Mouse (Mus musculus) megakaryocyte, embryonic 14.5 days (primary cell): ENCODE results near the gene Acod1. TPM values are rescaled to one million over a fixed set of nuclear protein-coding genes. Genes with fewer than 3 reads are reported as not detected.

Source experiments
- H3K27me3 ChIP-seq: replicated peaks from 2 replicates; pipeline ENCODE3; 2012; ENCODE audit warnings: inconsistent platforms
- H3K36me3 ChIP-seq: replicated peaks from 2 replicates; pipeline ENCODE3; 2012; ENCODE audit warnings: low read length, inconsistent platforms, mixed read lengths
- H3K4me1 ChIP-seq: 2 replicates; pipeline ENCODE4 v1.6.1; 2012; ENCODE audit warnings: inconsistent platforms
- H3K4me3 ChIP-seq: replicated peaks from 2 replicates; pipeline ENCODE3; 2012; ENCODE audit warnings: moderate library complexity, mild to moderate bottlenecking, inconsistent platforms
- H3K9me3 ChIP-seq: 2 replicates; pipeline ENCODE4 v1.6.1; 2012; ENCODE audit warnings: inconsistent platforms
- FLI1 ChIP-seq: IDR thresholded peaks from 2 replicates; pipeline ENCODE4 v1.6.1; 2012; ENCODE audit warnings: low read length, inconsistent platforms, mixed read lengths
- GATA1 ChIP-seq: IDR thresholded peaks from 3 replicates; pipeline ENCODE4 v1.6.1; 2012; ENCODE audit warnings: mixed read lengths, low read length, inconsistent platforms, borderline replicate concordance
- polyA plus RNA-seq: library from polyadenylated mRNA; stranded (reverse); fragments of >175 nt; gene quantifications from 2 replicates; pipeline ENCODE4 v1.2.3, GENCODE M21; 2012; ENCODE audit warnings: low replicate concordance; ENCODE audit not compliant: insufficient read depth

The Acod1 gene
- polyA plus RNA-seq, 1 experiment = 0.13 TPM

DNA sequence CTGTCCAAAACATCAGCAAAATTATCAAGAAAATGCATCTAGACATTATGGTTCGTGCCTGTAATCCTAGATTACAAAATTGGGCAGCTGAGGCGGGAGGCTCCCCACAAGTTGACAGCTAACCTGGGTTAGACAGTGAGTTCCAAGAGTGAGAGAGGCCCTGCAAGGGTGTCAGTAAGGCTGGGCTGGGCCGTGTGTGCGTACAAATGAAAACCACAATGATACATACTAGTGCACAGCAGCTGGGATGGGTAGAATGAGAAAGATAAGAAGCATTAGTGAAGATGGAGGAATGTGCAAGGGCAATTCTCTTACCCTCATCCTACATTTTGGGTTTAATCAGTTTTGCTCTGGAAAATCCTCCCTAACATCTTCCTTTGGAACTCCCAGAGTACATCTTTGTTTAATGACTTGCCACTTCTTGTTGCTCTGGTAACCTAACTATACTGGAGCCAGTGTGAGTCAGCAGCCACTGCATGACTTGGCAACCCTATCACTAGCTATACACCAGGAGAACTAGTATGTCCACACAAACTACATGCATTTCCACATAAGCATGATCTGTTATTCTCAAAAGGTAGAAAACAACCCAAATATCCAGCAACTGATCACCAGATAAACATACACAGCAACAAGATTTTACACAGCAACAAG, 40.0 kb downstream of the Acod1 start:
- Histone ChIP-seq H3K4me3 (peak overlapping the region; percentile 76), H3K36me3 (peaks cover 91% of the 10 kb centered on the region), H3K4me1 (peaks cover 62% of the 10 kb centered on the region), H3K9me3 (no peaks in the 10 kb centered on the region), H3K27me3 (peaks cover 12% of the 10 kb centered on the region)
- TF ChIP-seq FLI1 = no peak
- peak; percentile 45; the same call in 1 of the 3 replicates for TF ChIP-seq GATA1

DNA sequence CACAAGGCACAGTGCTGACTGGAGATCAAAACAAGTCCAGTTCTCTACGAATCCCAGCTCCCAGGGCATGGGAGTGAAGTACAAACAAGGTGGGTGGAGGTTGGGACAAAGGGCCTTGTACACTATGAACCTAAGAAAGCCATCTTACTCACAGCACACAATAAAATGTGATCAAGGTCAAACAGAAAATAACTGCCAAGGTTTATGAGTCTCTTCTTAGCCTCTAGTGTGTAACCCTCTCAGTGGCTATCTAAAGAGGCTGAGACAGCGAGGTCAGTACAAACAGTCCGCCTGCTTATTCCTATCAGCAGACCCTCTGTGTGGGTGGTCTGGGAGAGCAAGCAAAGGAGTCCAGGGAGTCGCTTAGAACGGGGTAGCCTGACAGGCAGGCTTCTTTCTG, 41.1 kb downstream of the Acod1 start:
- peaks cover 66% of the 10 kb centered on the region for H3K4me1 ChIP-seq
- H3K36me3 ChIP-seq = peaks cover 91% of the 10 kb centered on the region
- no peaks in the 10 kb centered on the region for H3K9me3 ChIP-seq
- H3K27me3 ChIP-seq = peaks cover 8% of the 10 kb centered on the region
- no peak overlapping the region for H3K4me3 ChIP-seq
- TF ChIP-seq GATA1 = no peak
- TF ChIP-seq FLI1 = no peak

DNA sequence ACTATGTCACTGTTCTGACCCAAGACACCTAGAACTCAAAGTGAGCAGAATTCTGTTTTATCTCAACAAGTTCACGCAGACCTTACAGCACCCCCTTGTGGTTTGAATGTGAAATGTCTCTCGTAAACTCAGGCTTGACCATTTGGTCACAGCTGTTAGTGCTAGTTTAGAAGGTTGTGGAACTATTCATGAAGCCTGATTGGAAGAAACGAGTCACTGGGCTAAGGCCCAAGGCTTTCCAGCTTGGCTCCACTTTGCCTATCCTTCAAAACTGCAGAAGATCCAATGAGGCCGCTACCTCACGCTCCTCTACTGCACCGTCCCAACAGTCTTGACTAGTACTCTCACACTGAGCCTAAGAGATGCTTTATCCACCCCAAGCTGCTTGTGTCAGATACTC, 41.8 kb downstream of the Acod1 start:
- H3K4me3 ChIP-seq = no peak overlapping the region
- peaks cover 71% of the 10 kb centered on the region for H3K4me1 ChIP-seq
- H3K36me3 ChIP-seq = peaks cover 92% of the 10 kb centered on the region
- peaks cover 3% of the 10 kb centered on the region for H3K27me3 ChIP-seq
- H3K9me3 ChIP-seq = no peaks in the 10 kb centered on the region
- TF ChIP-seq GATA1 (no peak), FLI1 (no peak)

- Histone ChIP-seq H3K36me3 (peaks cover 83% of the 10 kb centered on the region), H3K4me1 (peaks cover 68% of the 10 kb centered on the region), H3K27me3 (peaks cover 7% of the 10 kb centered on the region), H3K9me3 (no peaks in the 10 kb centered on the region), H3K4me3 (no peak overlapping the region)
- TF ChIP-seq GATA1 (no peak), FLI1 (no peak)
These were observed 46.5 kb downstream of the Acod1 start for GRCm38 (mm10) chr14:103093236-103093635.

DNA sequence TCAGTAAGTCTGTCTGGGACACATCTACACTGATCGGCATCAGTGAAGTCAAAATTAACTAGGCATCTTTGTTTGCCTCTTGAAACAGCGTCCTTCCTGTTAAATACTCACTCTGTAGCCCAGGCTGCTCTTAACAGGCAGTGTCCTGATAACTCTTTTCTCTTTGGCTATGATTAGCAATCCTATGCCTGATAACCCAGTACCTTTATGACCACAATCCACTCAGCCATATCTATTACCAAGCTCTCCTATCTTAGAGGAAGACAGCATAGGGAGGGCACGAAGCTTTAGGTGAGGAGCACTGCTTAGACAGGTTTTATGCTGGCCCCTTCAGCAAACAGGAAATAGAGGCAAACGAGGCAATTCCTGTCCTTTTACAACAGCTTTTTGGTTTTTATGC, 46.9 kb downstream of the Acod1 start:
- Histone ChIP-seq H3K36me3 (peaks cover 78% of the 10 kb centered on the region), H3K27me3 (peaks cover 7% of the 10 kb centered on the region), H3K9me3 (no peaks in the 10 kb centered on the region), H3K4me3 (peak overlapping the region; percentile 4), H3K4me1 (peaks cover 66% of the 10 kb centered on the region)
- TF ChIP-seq GATA1 (no peak), FLI1 (no peak)

GRCm38 (mm10) chr14:103095036-103095435, 48.3 kb downstream of the Acod1 start:
- H3K36me3 ChIP-seq = peaks cover 66% of the 10 kb centered on the region

GRCm38 (mm10) chr14:103095826-103096225, 49.0 kb downstream of the Acod1 start:
- peaks cover 61% of the 10 kb centered on the region for H3K4me1 ChIP-seq
- no peaks in the 10 kb centered on the region for H3K9me3 ChIP-seq
- peaks cover 9% of the 10 kb centered on the region for H3K27me3 ChIP-seq
- peak overlapping the region; percentile 30 for H3K4me3 ChIP-seq
- TF ChIP-seq FLI1 (no peak), GATA1 (no peak)
- H3K36me3 ChIP-seq = peaks cover 60% of the 10 kb centered on the region

More at GRCm38 (mm10) chr14:103095036-103095435, 48.3 kb downstream of the Acod1 start:
- Histone ChIP-seq H3K4me1 (peaks cover 63% of the 10 kb centered on the region), H3K9me3 (no peaks in the 10 kb centered on the region), H3K27me3 (peaks cover 9% of the 10 kb centered on the region), H3K4me3 (peak overlapping the region; percentile 83)
- TF ChIP-seq GATA1 = no peak
- TF ChIP-seq FLI1 = no peak

GRCm38 (mm10) chr14:103096621-103097020, 49.8 kb downstream of the Acod1 start:
- no peaks in the 10 kb centered on the region for H3K9me3 ChIP-seq
- peaks cover 52% of the 10 kb centered on the region for H3K36me3 ChIP-seq
- TF ChIP-seq GATA1 = no peak
- no peak for TF ChIP-seq FLI1
- peak overlapping the region; percentile 83 for H3K4me3 ChIP-seq
- H3K4me1 ChIP-seq = peaks cover 58% of the 10 kb centered on the region
- peaks cover 9% of the 10 kb centered on the region for H3K27me3 ChIP-seq

GRCm38 (mm10) chr14:103098213-103098586, 51.4 kb downstream of the Acod1 start:
- H3K36me3 ChIP-seq = peaks cover 37% of the 10 kb centered on the region
- H3K4me3 ChIP-seq = peak overlapping the region; percentile 97
- TF ChIP-seq GATA1 = no peak
- TF ChIP-seq FLI1 = no peak
- H3K27me3 ChIP-seq = peaks cover 8% of the 10 kb centered on the region
- peaks cover 49% of the 10 kb centered on the region for H3K4me1 ChIP-seq
- H3K9me3 ChIP-seq = no peaks in the 10 kb centered on the region

- H3K27me3 ChIP-seq = peaks cover 8% of the 10 kb centered on the region
- peaks cover 44% of the 10 kb centered on the region for H3K4me1 ChIP-seq
- H3K4me3 ChIP-seq = peak overlapping the region; percentile 97
- TF ChIP-seq FLI1 = no peak
- no peak for TF ChIP-seq GATA1
- H3K9me3 ChIP-seq = no peaks in the 10 kb centered on the region
- H3K36me3 ChIP-seq = peaks cover 32% of the 10 kb centered on the region
These were observed 51.9 kb downstream of the Acod1 start for GRCm38 (mm10) chr14:103098587-103099235.
